Mouse (Mus musculus) CH12.LX (cell line): Measurements from ENCODE around the gene Magi2. TPM values are rescaled to one million over a fixed set of nuclear protein-coding genes. Genes with fewer than 3 reads are reported as not detected.

Experiments used
- DNase-seq: peaks from one replicate; pipeline ENCODE4 v3.0.0-alpha.2; 2013; ENCODE audit errors: extremely low read depth
- H3K27ac ChIP-seq: 2 replicates; pipeline ENCODE4 v1.5.1; 2012; ENCODE audit warnings: low read depth, mild to moderate bottlenecking, control low read depth, moderate library complexity; ENCODE audit not compliant: insufficient read depth
- H3K27me3 ChIP-seq: replicated peaks from 2 replicates; pipeline ENCODE3; 2012; ENCODE audit warnings: inconsistent platforms
- H3K36me3 ChIP-seq, 2 experiments: replicated peaks in 1 of 2; 2 replicates each; pipeline versions ENCODE3 to v1.6.1; 2012; ENCODE audit warnings: inconsistent platforms in 1 of 2, low read length in 1 of 2, mild to moderate bottlenecking in 1 of 2, mixed read lengths in 1 of 2, moderate library complexity in 1 of 2; ENCODE audit not compliant: control insufficient read depth in 1 of 2, insufficient read depth in 1 of 2
- H3K4me1 ChIP-seq, 2 experiments: 2 replicates each; pipeline ENCODE4 v1.6.1; 2012; ENCODE audit warnings: inconsistent platforms in 1 of 2, moderate library complexity in 1 of 2; ENCODE audit not compliant: insufficient read depth in 2 of 2, control insufficient read depth in 1 of 2
- H3K4me2 ChIP-seq: 2 replicates; pipeline ENCODE4 v1.6.1; 2012; ENCODE audit warnings: low read depth, mild to moderate bottlenecking, control low read depth; ENCODE audit not compliant: poor library complexity, insufficient read depth, severe bottlenecking
- H3K4me3 ChIP-seq, 3 experiments: fragments of 150-350 bp in 1 of 3; sonication (generic) in 1 of 3; replicated peaks in 1 of 3; 2 replicates each; pipeline versions ENCODE3 to v1.5.1; 2011 to 2012; ENCODE audit warnings: low read depth in 2 of 3, low read length in 2 of 3, mild to moderate bottlenecking in 2 of 3, moderate library complexity in 2 of 3, control low read depth in 1 of 3, improper control_type of control experiment in 1 of 3, inconsistent platforms in 1 of 3, mixed read lengths in 1 of 3; ENCODE audit not compliant: poor library complexity in 1 of 3
- H3K79me2 ChIP-seq: replicated peaks from 2 replicates; pipeline ENCODE4 v1.6.1; 2012; ENCODE audit warnings: mild to moderate bottlenecking, moderate library complexity; ENCODE audit not compliant: control insufficient read depth, poor library complexity, insufficient read depth, severe bottlenecking; ENCODE audit errors: extremely low read depth
- H3K9ac ChIP-seq: 2 replicates; pipeline ENCODE4 v1.6.1; 2012; ENCODE audit warnings: low read depth, mild to moderate bottlenecking, control low read depth, moderate library complexity; ENCODE audit not compliant: insufficient read depth
- H3K9me3 ChIP-seq: replicated peaks from 2 replicates; pipeline ENCODE3; 2012; ENCODE audit warnings: low read length, inconsistent platforms, mixed read lengths
- BHLHE40 ChIP-seq: IDR thresholded peaks from 2 replicates; pipeline ENCODE4 v1.6.1; 2011; ENCODE audit warnings: mild to moderate bottlenecking, low read depth, low read length, improper control_type of control experiment
- CHD1 ChIP-seq: IDR thresholded peaks from 2 replicates; pipeline ENCODE4 v1.6.1; 2012; ENCODE audit warnings: low read depth, low read length, improper control_type of control experiment, inconsistent platforms
- CHD2 ChIP-seq: IDR thresholded peaks from 2 replicates; pipeline ENCODE4 v1.6.1; 2011; ENCODE audit warnings: low read length, improper control_type of control experiment
- CTCF ChIP-seq, 2 experiments: IDR thresholded peaks in 1 of 2; conservative IDR thresholded peaks in 1 of 2; 2 replicates each; pipeline ENCODE4 v1.5.1; 2011 to 2012; ENCODE audit warnings: low read depth in 2 of 2, low read length in 2 of 2, improper control_type of control experiment in 1 of 2, inconsistent platforms in 1 of 2, mild to moderate bottlenecking in 1 of 2, moderate library complexity in 1 of 2
- E2F4 ChIP-seq: IDR thresholded peaks from 2 replicates; pipeline ENCODE4 v1.6.1; 2011; ENCODE audit warnings: low read depth, low read length, improper control_type of control experiment; ENCODE audit not compliant: insufficient replicate concordance
- EP300 ChIP-seq: IDR thresholded peaks from 2 replicates; pipeline ENCODE4 v1.6.1; 2011; ENCODE audit warnings: low read length, improper control_type of control experiment
- GABPA ChIP-seq: IDR thresholded peaks from 2 replicates; pipeline ENCODE4 v1.6.1; 2012; ENCODE audit warnings: low read depth, low read length, improper control_type of control experiment, inconsistent platforms; ENCODE audit not compliant: insufficient replicate concordance
- IRF4 ChIP-seq: IDR thresholded peaks from 2 replicates; pipeline ENCODE4 v1.6.1; 2014; ENCODE audit warnings: low read depth, mild to moderate bottlenecking, inconsistent platforms, low read length, improper control_type of control experiment
- JUN ChIP-seq: IDR thresholded peaks from 2 replicates; pipeline ENCODE4 v1.6.1; 2011; ENCODE audit warnings: low read depth, mild to moderate bottlenecking, low read length, improper control_type of control experiment, moderate library complexity; ENCODE audit not compliant: insufficient read depth
- KAT2A ChIP-seq: IDR thresholded peaks from 2 replicates; pipeline ENCODE4 v1.6.1; 2012; ENCODE audit warnings: low read length, improper control_type of control experiment, inconsistent platforms; ENCODE audit not compliant: insufficient replicate concordance
- MAZ ChIP-seq: IDR thresholded peaks from 2 replicates; pipeline ENCODE4 v1.6.1; 2012; ENCODE audit warnings: low read depth, mild to moderate bottlenecking, inconsistent platforms, low read length, improper control_type of control experiment, moderate library complexity
- MYC ChIP-seq: IDR thresholded peaks from 2 replicates; pipeline ENCODE4 v1.6.1; 2011; ENCODE audit warnings: low read depth, mild to moderate bottlenecking, improper control_type of control experiment, low read length
- PAX5 ChIP-seq: IDR thresholded peaks from 2 replicates; pipeline ENCODE4 v1.6.1; 2012; ENCODE audit warnings: low read length, inconsistent platforms, mixed read lengths
- RAD21 ChIP-seq: IDR thresholded peaks from 2 replicates; pipeline ENCODE4 v1.6.1; 2011; ENCODE audit warnings: low read depth, mild to moderate bottlenecking, low read length, improper control_type of control experiment, moderate library complexity
- RCOR1 ChIP-seq: conservative IDR thresholded peaks from 2 replicates; pipeline ENCODE4 v1.6.1; 2012; ENCODE audit warnings: low read depth, mild to moderate bottlenecking, inconsistent platforms, low read length, improper control_type of control experiment
- SIN3A ChIP-seq: IDR thresholded peaks from 2 replicates; pipeline ENCODE4 v1.6.1; 2012; ENCODE audit warnings: low read length, improper control_type of control experiment, inconsistent platforms
- TCF12 ChIP-seq: IDR thresholded peaks from 2 replicates; pipeline ENCODE4 v1.6.1; 2014; ENCODE audit warnings: low read depth, mild to moderate bottlenecking, inconsistent platforms, low read length, improper control_type of control experiment
- USF2 ChIP-seq: conservative IDR thresholded peaks from 2 replicates; pipeline ENCODE4 v1.6.1; 2011; ENCODE audit warnings: low read depth, low read length, improper control_type of control experiment
- ZC3H11A ChIP-seq: IDR thresholded peaks from 2 replicates; pipeline ENCODE4 v1.6.1; 2012; ENCODE audit warnings: low read depth, mild to moderate bottlenecking, inconsistent platforms, low read length, improper control_type of control experiment
- ZKSCAN1 ChIP-seq: IDR thresholded peaks from 2 replicates; pipeline ENCODE4 v1.6.1; 2012; ENCODE audit warnings: low read depth, inconsistent platforms, low read length, improper control_type of control experiment, borderline replicate concordance
- ZMIZ1 ChIP-seq: IDR thresholded peaks from 2 replicates; pipeline ENCODE4 v1.6.1; 2012; ENCODE audit warnings: low read depth, mild to moderate bottlenecking, inconsistent platforms, low read length, improper control_type of control experiment
- ZNF384 ChIP-seq: IDR thresholded peaks from 2 replicates; pipeline ENCODE4 v1.6.1; 2012; ENCODE audit warnings: low read depth, low read length, improper control_type of control experiment, inconsistent platforms
- dilution Hi-C: fragments of 300-500 bp; cut with MboI; formaldehyde crosslinking; loops from 2 replicates; pipeline ENCODE4 v1.14.3; 2020; ENCODE audit warnings: low sequenced_read_pairs; ENCODE audit not compliant: extremely low pct_unique_long_range_greater_than_20kb, extremely low pct_ligation_motif_present
- in situ Hi-C: fragments of 300-500 bp; cut with MboI; formaldehyde crosslinking; loops from 3 replicates; pipeline ENCODE4 v1.14.3; 2019; ENCODE audit warnings: low sequenced_read_pairs, low pct_ligation_motif_present, low pct_unique_long_range_greater_than_20kb, mixed read lengths
- polyA plus RNA-seq: library from polyadenylated mRNA; unstranded; fragments of >175 nt; gene quantifications from 2 replicates; pipeline ENCODE4 v1.2.1, GENCODE M21; 2012; ENCODE audit warnings: low read depth; ENCODE audit not compliant: insufficient read length
- total RNA-seq, 2 experiments: library from RNA; depleted of rRNA; stranded (reverse); fragments of 300-350 nt in 1 of 2; fragments of >200 nt in 1 of 2; gene quantifications; 2 replicates each; pipeline ENCODE4 v1.2.3; 2012 to 2014

Gene Magi2
- total and polyA plus RNA-seq, 3 experiments = 0.37 to 0.63 (median 0.42) TPM

DNA sequence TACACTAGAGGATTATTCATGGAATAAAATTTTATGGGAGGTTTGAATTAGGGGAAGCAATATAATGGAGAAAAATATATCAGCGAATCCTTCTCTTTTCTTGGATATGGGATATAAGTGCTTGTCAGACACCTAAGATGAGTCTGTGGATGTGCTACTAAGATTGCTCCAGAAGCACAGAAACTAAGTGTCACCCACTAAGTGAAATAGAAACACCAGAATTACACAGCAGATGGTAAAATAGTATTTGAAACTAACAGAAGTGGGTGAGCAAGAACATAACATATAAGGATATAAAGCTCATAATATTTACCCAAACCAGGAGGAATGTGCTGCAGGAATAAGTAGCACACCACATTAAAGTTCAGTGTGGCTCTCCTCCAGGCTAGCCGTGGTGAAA, 40.7 kb upstream of the Magi2 start:
- no peaks in the 10 kb centered on the region for H3K36me3 ChIP-seq
- no peak overlapping the region for H3K27ac ChIP-seq
- H3K4me1 ChIP-seq = no peaks in the 10 kb centered on the region
- H3K4me2 ChIP-seq = no peak overlapping the region
- H3K9me3 ChIP-seq = no peaks in the 10 kb centered on the region
- DNase-seq = no peak
- no peak overlapping the region for H3K4me3 ChIP-seq
- no peak for TF ChIP-seq IRF4
- no peak for TF ChIP-seq PAX5
- TF ChIP-seq CTCF (conservative IDR thresholded peaks at IDR 0.05 in 1 of 2, IDR thresholded peaks at IDR 0.05 in 1 of 2; ENCODE audit: low read depth in 2 of 2, low read length in 2 of 2) = no peak
- no peak for TF ChIP-seq SIN3A
- no peak for TF ChIP-seq E2F4
- no peak for TF ChIP-seq ZNF384
- no peak for TF ChIP-seq RCOR1
- no peak for TF ChIP-seq GABPA
- no peak for TF ChIP-seq CHD1
- no peak for TF ChIP-seq USF2
- TF ChIP-seq CHD2 = no peak
- no peak for TF ChIP-seq RAD21
- no peak for TF ChIP-seq ZC3H11A
- TF ChIP-seq TCF12 = no peak
- no peak for TF ChIP-seq MAZ
- TF ChIP-seq KAT2A = no peak
- no peak for TF ChIP-seq ZKSCAN1
- TF ChIP-seq ZMIZ1 = no peak
- no peak for TF ChIP-seq MYC
- H3K9ac ChIP-seq = no peak overlapping the region
- in situ Hi-C loops = no loop called here
- no peaks in the 10 kb centered on the region for H3K79me2 ChIP-seq
- no peaks in the 10 kb centered on the region for H3K27me3 ChIP-seq
- dilution Hi-C loops = no loop called here

DNA sequence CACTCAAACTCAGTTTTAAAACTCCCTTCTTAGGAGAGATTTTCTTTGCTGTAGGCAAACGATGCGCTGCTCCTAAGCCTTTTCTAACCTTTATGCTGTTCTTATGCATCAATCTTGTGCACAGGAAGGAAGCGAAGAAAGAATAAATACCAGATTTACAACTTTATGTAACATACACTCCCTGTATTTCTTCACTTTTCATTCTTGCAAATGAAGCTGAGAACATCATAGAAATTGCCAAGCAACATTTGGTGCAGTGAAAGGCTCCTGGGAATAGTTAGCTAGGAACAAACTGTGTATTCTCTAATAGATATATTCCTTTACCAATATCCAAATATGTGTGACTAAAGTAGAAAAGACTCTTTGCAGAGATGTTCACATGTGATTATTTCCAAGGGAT, 15.2 kb upstream of the Magi2 start:
- Histone ChIP-seq H3K27me3 (no peaks in the 10 kb centered on the region), H3K4me3 (no peak overlapping the region), H3K79me2 (no peaks in the 10 kb centered on the region), H3K36me3 (no peaks in the 10 kb centered on the region), H3K4me2 (no peak overlapping the region), H3K9ac (no peak overlapping the region), H3K4me1 (no peaks in the 10 kb centered on the region), H3K9me3 (no peaks in the 10 kb centered on the region), H3K27ac (no peak overlapping the region)
- in situ Hi-C loops = no loop called here
- no peak for TF ChIP-seq BHLHE40
- no peak for TF ChIP-seq EP300
- TF ChIP-seq JUN = no peak
- DNase-seq = no peak
- dilution Hi-C loops = no loop called here
